Mouse (Mus musculus) thymus, adult 2 months (tissue): ENCODE results near the gene Npl.

Experiments used
- CTCF ChIP-seq: fragments of 200-500 bp; IDR thresholded peaks from 2 replicates; pipeline ENCODE4 v1.5.1; 2012; ENCODE audit warnings: mild to moderate bottlenecking, control low read depth, low read length, moderate library complexity, borderline replicate concordance; ENCODE audit not compliant: control insufficient read depth, poor library complexity, insufficient read depth; ENCODE audit errors: extremely low read depth
- POLR2A ChIP-seq: fragments of 200-500 bp; IDR thresholded peaks from 2 replicates; pipeline ENCODE4 v1.6.1; 2012; ENCODE audit warnings: mild to moderate bottlenecking, low read length, control low read depth, moderate library complexity; ENCODE audit not compliant: control insufficient read depth, poor library complexity, insufficient read depth; ENCODE audit errors: extremely low read depth

DNA sequence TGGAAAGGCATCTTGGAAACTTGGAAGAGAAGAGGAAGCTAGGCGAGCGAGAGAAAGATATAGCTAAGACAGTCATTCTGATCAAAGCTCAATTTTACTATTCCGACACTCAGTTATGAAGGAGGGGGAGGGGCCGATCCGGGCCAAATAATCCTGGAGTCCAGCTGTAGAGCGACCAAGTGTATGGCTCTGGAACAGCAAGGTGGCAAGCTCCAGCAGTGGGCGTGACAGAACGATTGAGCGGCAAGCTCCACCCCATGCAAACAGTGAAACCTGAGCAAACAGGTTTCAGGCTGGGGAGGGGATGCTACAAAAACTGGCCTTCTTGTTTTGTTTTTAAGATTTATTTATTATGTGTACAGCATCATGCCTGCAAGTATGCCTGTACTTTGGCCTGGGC lies 49.8 kb downstream of the Npl start:
- TF ChIP-seq CTCF (no peak), POLR2A (no peak)
